Mouse (Mus musculus) limb, embryonic 10.5 days (tissue): ENCODE measurements around the gene Dctn3. TPM values are rescaled to one million over a fixed set of nuclear protein-coding genes. Genes with fewer than 3 reads are reported as not detected.
"Not testable (repeated sequence)": the region's sequence is repeated elsewhere in the genome, so short reads cannot be mapped to it uniquely, and the experiment has no call there.

Experiments used
- DNase-seq: peaks from one replicate; pipeline ENCODE4 v3.0.0-alpha.2; 2017; ENCODE audit warnings: low spot score
- H3K27ac ChIP-seq: fragments of 300-500 bp; sonication (generic); 2 replicates; pipeline ENCODE4 v1.5.1; 2016; ENCODE audit warnings: mild to moderate bottlenecking
- H3K27me3 ChIP-seq: fragments of 300-500 bp; sonication (generic); 2 replicates; pipeline ENCODE4 v1.6.1; 2016; ENCODE audit warnings: low read depth, mild to moderate bottlenecking; ENCODE audit not compliant: poor library complexity, severe bottlenecking
- H3K36me3 ChIP-seq: fragments of 300-500 bp; sonication (generic); 2 replicates; pipeline ENCODE4 v1.6.1; 2016; ENCODE audit warnings: mild to moderate bottlenecking, moderate library complexity
- H3K4me1 ChIP-seq: fragments of 300-500 bp; sonication (generic); 2 replicates; pipeline ENCODE4 v1.6.1; 2016
- H3K4me3 ChIP-seq: fragments of 300-500 bp; sonication (generic); 2 replicates; pipeline ENCODE4 v1.5.1; 2016; ENCODE audit warnings: mild to moderate bottlenecking, moderate library complexity
- H3K9me3 ChIP-seq: fragments of 300-500 bp; sonication (generic); replicated peaks from 2 replicates; pipeline ENCODE4 v1.6.1; 2016; ENCODE audit warnings: mild to moderate bottlenecking
- WGBS: fragments of 180-500 bp; shearing (Covaris S2); methylation state at CpG from one replicate; pipeline ENCODE4 v1.1.7; 2016; 5-methylcytosine and 5-hydroxymethylcytosine counted together
- polyA plus RNA-seq: library from polyadenylated mRNA; unstranded; fragments of >200 nt; fragmentation: Nextera tagmentation; extraction: Ambion mirVana; gene quantifications from 2 replicates; pipeline ENCODE4 v1.2.1, GENCODE M21; 2016

Dctn3 gene
- polyA plus RNA-seq, 1 experiment from 2014 or later, result 118 TPM

DNA sequence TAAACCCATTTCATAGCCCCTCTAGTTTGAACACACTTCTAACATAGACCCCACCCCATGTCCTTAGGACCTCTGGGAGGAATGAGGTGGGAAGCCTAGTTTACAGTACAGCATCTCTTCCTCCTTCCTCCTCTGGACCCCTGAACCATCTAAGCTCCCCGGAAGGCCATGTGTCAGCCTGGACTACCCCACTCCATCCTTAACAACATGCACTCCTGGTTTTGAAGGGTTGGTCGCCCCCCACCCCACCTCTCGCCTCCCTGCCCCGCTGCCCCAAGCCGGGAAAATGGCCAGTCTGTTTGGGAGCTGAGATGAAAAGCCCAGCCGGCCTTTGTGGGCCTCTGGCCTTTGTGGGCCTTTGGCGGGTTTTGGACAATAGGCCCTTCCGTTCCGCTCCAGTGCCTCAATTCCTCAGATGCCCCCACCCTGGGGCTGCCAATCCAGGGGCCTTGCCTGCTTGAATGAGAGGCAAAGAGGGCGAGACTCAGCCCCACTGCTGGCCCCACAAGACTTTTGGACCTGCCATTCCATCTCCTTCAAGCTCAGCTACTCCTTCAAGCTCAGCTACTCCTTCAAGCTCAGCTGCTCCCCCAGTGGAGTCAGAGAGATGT, 37.0 kb downstream of the Dctn3 start:
- DNase-seq, result not testable (repeated sequence)
- 55% methylated on average over 10 of the region's 10 CpGs for WGBS

DNA sequence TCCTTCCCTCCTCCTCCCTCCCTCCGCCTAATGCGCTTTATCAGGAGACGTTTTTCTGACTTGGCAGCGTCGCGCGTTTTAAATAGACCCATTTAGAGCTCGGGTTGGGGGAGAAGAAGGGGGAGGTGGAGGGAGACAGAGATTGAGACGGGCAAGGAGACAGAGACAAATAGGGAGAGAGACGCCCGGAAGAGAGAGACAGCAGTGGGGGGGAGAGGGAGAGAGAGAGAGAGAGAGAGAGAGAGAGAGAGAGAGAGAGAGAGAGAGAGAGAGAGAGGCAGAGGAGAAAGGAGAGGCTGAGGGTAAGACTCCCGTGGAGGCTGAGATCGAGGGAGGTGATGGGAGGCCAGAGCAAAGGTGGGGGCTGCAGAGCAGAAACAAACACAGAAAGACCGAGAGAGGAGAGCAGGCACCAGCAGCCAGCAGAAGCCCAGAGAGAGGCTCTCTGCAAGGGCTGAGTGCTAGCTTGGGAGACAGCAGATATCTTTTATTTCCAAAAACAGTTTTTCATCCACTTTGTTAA, 38.0 kb downstream of the Dctn3 start:
- DNase-seq, result not testable (repeated sequence)

More for the DNA sequence above, 37.0 kb downstream of the Dctn3 start:
- H3K9me3 ChIP-seq, H3K4me3 ChIP-seq, H3K27ac ChIP-seq, H3K36me3 ChIP-seq: not testable (repeated sequence)
- Histone ChIP-seq H3K27me3 (peaks cover 51% of the 10 kb centered on the region), H3K4me1 (peaks cover 21% of the 10 kb centered on the region)

GRCm38 (mm10) chr4:41684131-41684930, 38.6 kb downstream of the Dctn3 start:
- H3K27me3 ChIP-seq, result peaks cover 67% of the 10 kb centered on the region
- H3K9me3 ChIP-seq, H3K36me3 ChIP-seq, DNase-seq, H3K27ac ChIP-seq: not testable (repeated sequence)
- peaks cover 34% of the 10 kb centered on the region for H3K4me1 ChIP-seq
- 2% methylated on average over 24 of the region's 27 CpGs for WGBS
- H3K4me3 ChIP-seq, result peak overlapping the region; percentile 25; the same call in 1 of the 2 replicates

More for the DNA sequence above, 38.0 kb downstream of the Dctn3 start:
- H3K36me3 ChIP-seq, H3K9me3 ChIP-seq, H3K27ac ChIP-seq, H3K4me3 ChIP-seq: not testable (repeated sequence)
- peaks cover 27% of the 10 kb centered on the region for H3K4me1 ChIP-seq
- peaks cover 60% of the 10 kb centered on the region for H3K27me3 ChIP-seq
- WGBS, result 0% methylated on average over 14 of the region's 14 CpGs

DNA sequence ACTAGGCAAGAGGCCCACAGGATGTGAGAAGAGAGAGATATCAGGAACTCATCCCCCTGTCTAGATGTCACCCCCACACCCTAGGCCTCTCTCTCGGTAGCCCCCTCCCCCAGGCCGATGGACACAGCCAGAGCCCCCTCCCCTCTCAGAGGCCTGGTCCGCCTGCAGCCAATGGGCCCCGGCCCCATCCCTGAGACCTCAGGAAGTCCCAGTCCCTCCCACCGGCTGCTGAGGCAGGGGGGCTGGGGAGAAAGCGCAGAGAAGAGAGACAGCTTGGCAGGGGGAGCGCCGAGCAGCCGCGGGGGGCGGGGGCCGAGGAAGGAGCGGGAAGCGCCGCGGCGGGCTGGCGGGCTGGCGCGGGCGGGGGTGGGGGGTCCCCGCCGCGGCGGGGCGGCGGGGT, 39.7 kb downstream of the Dctn3 start:
- WGBS, result 3% methylated on average over 16 of the region's 27 CpGs
- not testable (repeated sequence) for DNase-seq, H3K27ac ChIP-seq, H3K9me3 ChIP-seq, H3K36me3 ChIP-seq
- Histone ChIP-seq H3K4me1 (peaks cover 41% of the 10 kb centered on the region), H3K4me3 (peak overlapping the region; percentile 26; the same call in 1 of the 2 replicates), H3K27me3 (peaks cover 74% of the 10 kb centered on the region)

DNA sequence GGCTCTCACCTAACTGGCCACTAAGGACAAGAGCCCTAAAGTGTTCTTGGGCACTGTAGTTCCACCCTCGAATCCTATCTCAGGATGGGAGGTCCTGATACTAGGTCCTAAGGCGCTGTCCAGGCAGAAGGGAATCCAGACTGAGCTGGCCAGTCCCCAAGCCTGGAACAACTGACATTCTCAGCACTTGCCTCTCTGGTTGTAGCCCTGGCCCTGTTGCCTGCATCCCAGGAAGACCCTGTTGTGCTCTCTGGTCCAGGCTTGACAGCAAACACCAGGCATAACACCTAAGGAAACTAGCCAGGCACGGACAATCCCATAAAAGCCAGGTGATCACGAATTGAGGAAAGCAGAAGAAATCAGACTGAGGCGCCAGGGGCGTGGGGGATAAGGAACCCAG, 40.2 kb downstream of the Dctn3 start:
- no peak overlapping the region for H3K4me3 ChIP-seq
- peaks cover 79% of the 10 kb centered on the region for H3K27me3 ChIP-seq
- WGBS, result 10% methylated on average over 6 of the region's 6 CpGs

GRCm38 (mm10) chr4:41681947-41682346, 41.0 kb downstream of the Dctn3 start:
- Histone ChIP-seq H3K4me1 (peaks cover 50% of the 10 kb centered on the region), H3K27me3 (peaks cover 84% of the 10 kb centered on the region), H3K9me3 (no peaks in the 10 kb centered on the region), H3K27ac (no peak overlapping the region), H3K4me3 (no peak overlapping the region), H3K36me3 (0 out of 2 replicates have a peak, but pooled peaks cover 2% of the 10 kb centered on the region)
- WGBS, result 62% methylated on average over 10 of the region's 10 CpGs
- DNase-seq, result no peak

More for the DNA sequence above, 40.2 kb downstream of the Dctn3 start:
- H3K36me3 ChIP-seq, result no peaks in the 10 kb centered on the region
- no peak for DNase-seq
- no peak overlapping the region for H3K27ac ChIP-seq
- peaks cover 42% of the 10 kb centered on the region for H3K4me1 ChIP-seq
- H3K9me3 ChIP-seq, result no peaks in the 10 kb centered on the region

GRCm38 (mm10) chr4:41681176-41681575, 41.8 kb downstream of the Dctn3 start:
- Histone ChIP-seq H3K36me3 (0 out of 2 replicates have a peak, but pooled peaks cover 4% of the 10 kb centered on the region), H3K27ac (no peak overlapping the region), H3K9me3 (no peaks in the 10 kb centered on the region), H3K4me3 (no peak overlapping the region), H3K4me1 (peaks cover 58% of the 10 kb centered on the region), H3K27me3 (peaks cover 85% of the 10 kb centered on the region)
- WGBS, result 68% methylated on average over 4 of the region's 4 CpGs
- no peak for DNase-seq

DNA sequence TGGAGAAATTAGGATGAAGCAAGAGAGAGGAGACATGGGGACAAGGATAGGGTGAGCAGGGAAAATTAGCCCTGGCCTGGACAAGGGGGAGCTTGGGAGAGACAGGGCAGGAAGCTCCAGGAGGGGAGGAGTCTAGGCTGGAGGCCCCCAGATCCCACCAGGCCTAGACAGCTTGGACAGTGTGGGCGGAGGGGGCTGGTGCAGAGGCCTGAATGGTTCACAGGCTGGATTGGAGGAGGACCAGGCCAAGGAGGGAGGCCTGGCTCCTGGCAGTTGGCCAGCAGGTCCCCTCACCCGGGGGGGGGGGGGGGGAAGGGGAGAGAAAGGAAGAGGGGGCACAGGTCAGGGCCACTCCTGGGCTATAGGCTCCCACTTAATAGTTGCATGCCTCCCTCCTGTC, 43.7 kb downstream of the Dctn3 start:
- DNase-seq, result no peak
- Histone ChIP-seq H3K27me3 (peaks cover 90% of the 10 kb centered on the region), H3K36me3 (peaks cover 8% of the 10 kb centered on the region; the same call in 1 of the 2 replicates), H3K9me3 (no peaks in the 10 kb centered on the region), H3K4me3 (no peak overlapping the region), H3K4me1 (peaks cover 56% of the 10 kb centered on the region), H3K27ac (no peak overlapping the region)
- WGBS, result 67% methylated on average over 1 of the region's 2 CpGs

- peaks cover 52% of the 10 kb centered on the region for H3K4me1 ChIP-seq
- H3K4me3 ChIP-seq, result no peak overlapping the region
- no peaks in the 10 kb centered on the region for H3K9me3 ChIP-seq
- DNase-seq, result no peak
- H3K27me3 ChIP-seq, result peaks cover 92% of the 10 kb centered on the region
- H3K27ac ChIP-seq, result no peak overlapping the region
- H3K36me3 ChIP-seq, result peaks cover 8% of the 10 kb centered on the region; the same call in 1 of the 2 replicates
- 82% methylated on average over 6 of the region's 6 CpGs for WGBS
These were observed 44.1 kb downstream of the Dctn3 start for GRCm38 (mm10) chr4:41678863-41679262.

DNA sequence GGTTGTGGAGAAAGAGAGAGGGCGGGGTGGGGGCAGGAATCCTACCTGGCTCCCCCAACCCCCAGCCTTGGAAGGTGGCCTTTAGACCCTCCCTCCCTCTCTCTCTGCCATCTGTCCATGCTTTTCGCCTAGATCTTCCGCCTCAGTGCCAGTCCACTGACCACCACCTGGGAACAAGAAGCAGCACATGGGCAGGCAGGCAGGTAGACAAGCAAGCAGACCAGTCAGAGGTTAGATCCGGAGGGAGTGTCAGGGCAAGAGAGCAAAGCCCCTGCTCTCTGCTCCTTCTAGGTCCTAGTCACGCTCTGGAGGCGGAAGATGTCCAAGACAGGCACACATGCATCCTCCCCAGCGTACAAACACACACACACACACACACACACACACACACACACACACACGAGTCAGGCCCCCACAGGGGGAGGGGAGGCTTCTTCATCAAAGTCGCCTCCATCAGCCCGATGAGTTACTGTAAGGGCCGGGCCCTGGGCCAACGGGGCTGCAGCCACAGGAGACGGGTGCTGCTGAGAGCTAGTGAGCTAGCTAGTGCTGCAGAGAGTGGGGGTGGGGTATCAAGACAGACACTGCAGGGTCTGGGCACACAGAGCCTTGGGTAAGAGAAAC, 45.9 kb downstream of the Dctn3 start:
- no peak for DNase-seq
- H3K9me3 ChIP-seq, result no peaks in the 10 kb centered on the region
- peaks cover 99% of the 10 kb centered on the region for H3K27me3 ChIP-seq
- H3K4me3 ChIP-seq, result no peak overlapping the region
- WGBS, result 48% methylated on average over 13 of the region's 13 CpGs
- peak overlapping the region; percentile 34 for H3K27ac ChIP-seq
- H3K36me3 ChIP-seq, result peaks cover 8% of the 10 kb centered on the region; the same call in 1 of the 2 replicates
- peaks cover 58% of the 10 kb centered on the region for H3K4me1 ChIP-seq

DNA sequence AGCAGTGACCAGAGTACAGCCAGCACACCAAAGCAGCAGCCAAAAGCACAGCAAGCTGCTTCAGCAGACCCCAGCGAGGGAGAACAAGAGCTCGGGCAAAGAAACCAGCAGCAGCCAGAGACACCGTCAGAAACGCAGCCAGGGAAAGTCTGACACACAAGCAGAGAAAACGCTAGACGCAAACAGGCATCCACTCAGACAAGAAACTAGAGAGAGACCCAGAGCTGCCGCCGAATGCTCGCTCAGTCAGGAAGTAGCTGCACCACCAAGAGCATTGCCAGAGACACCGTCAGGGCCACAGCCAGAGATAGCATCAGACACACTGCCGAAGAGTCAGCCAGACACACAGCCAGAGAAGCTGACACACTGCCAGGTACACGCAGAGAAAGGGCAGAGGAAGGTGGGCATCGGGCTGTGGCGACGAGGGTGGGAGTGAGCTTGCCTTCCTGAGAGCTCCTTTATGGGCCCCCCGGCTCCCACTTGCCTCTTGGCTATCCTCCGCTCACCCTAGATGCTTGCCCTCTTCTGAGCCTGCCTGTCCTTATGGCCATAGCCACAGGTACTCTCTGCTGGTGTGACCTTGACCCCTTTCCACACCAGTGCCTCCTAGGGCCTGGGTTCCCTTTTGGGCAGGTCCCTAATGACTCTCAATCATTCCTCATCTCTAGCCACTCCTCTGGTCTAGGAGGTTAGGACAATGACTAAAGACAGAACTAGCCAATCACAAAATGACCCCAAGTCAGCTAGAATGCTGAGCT, 46.5 kb downstream of the Dctn3 start:
- peaks cover 100% of the 10 kb centered on the region for H3K27me3 ChIP-seq
- no peak overlapping the region for H3K27ac ChIP-seq
- H3K4me1 ChIP-seq, result peaks cover 61% of the 10 kb centered on the region
- H3K4me3 ChIP-seq, result no peak overlapping the region
- H3K36me3 ChIP-seq, result peaks cover 8% of the 10 kb centered on the region; the same call in 1 of the 2 replicates
- H3K9me3 ChIP-seq, result no peaks in the 10 kb centered on the region
- WGBS, result 68% methylated on average over 17 of the region's 17 CpGs
- DNase-seq, result no peak

DNA sequence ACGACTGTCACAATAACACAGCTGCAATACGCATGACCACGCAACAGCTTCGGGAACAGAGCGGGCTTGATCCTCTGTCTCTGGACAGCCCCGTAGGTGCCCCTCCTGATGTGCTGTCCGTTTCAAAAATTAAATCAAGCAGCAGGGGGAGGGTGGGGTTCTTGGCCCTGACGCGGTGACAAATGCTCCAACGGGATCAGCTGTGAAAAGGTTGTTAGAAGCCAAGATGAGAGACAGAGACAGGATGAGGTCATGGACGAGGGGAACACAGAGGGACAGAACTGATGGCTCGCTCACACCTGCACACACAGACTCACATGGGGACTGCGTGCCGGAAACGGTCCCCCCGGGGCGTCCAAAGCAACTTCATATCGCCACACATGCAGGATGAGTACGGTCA, 49.8 kb downstream of the Dctn3 start:
- H3K9me3 ChIP-seq, result no peaks in the 10 kb centered on the region
- H3K4me3 ChIP-seq, result no peak overlapping the region
- no peak for DNase-seq
- H3K4me1 ChIP-seq, result peaks cover 52% of the 10 kb centered on the region
- WGBS, result 74% methylated on average over 19 of the region's 19 CpGs
- no peak overlapping the region for H3K27ac ChIP-seq
- H3K27me3 ChIP-seq, result peaks cover 100% of the 10 kb centered on the region
- peaks cover 22% of the 10 kb centered on the region for H3K36me3 ChIP-seq
